Mouse (Mus musculus) liver, embryonic 14.5 days (tissue): ENCODE data around the gene Lsmem1.

ENCODE experiments used
- CTCF ChIP-seq: IDR thresholded peaks from 2 replicates; pipeline ENCODE4 v1.5.1; 2016; ENCODE audit warnings: antibody characterized with exemption, low read depth, control low read depth
- EP300 ChIP-seq: IDR thresholded peaks from 2 replicates; pipeline ENCODE4 v1.6.1; 2016; ENCODE audit warnings: antibody characterized with exemption, low read depth

DNA sequence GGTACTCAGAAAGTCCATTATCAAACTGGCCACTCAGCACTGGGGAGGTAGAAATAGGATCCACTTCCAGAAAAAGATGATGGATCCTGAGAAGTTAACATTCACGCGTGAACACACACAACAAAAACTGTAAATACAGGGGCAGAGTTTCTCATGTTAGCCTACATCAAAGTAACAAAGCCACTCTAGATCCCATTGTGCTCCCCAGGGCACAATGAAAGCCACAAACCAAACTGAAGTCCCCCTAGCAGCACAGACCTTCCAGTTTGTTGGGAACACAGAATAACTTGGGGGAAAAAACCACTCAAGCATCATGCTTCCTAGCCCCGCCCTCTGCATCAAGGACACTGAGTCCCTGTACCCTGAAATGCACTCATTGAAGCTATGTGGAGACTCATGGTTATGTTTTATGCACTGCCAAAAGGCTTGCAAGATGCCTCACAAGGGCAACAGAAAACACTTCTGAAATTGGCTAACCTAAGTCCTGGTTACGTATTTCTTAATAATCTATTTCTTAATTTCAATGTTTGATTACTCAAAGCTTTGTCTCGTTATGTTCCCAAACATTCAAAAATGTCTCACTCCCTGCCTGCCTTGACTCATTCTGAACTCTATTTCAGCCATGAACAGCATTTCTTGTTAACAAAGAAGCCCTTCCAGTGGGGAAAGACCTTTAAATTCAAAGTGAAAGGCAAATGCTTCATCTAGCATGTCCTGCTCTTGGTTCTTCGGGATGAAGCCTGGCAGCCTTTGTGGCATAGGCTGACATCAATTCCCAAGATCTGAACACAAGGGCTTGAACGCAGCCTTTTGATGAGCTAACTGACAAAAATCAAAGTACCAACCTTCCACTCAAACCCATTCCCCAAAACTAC lies 3.1 kb upstream of the Lsmem1 start:
- TF ChIP-seq CTCF (no peak), EP300 (no peak)
